Mouse (Mus musculus): ENCODE measurements around the gene Nipal1.

- TF ChIP-seq CTCF (conservative IDR thresholded peaks at IDR 0.05; ENCODE audit: low read length) (no peak), NANOG (IDR thresholded peaks at IDR 0.05; ENCODE audit: borderline replicate concordance, low read length) (no peak), POU5F1 (IDR thresholded peaks at IDR 0.05; ENCODE audit: borderline replicate concordance, low read length) (no peak)
Measured at GRCm38 (mm10) chr5:72709976-72710375, 62.4 kb downstream of the Nipal1 start.

All from E14TG2a.4 (cell line).